Mouse (Mus musculus): ENCODE results near the gene Efnb3.
A peak's percentile ranks its signal among the peaks of the same experiment; 100 is the strongest.

The Efnb3 gene

GRCm38 (mm10) chr11:69591899-69592637 lies 32.1 kb upstream of the Efnb3 start:
- no peak for TF ChIP-seq GATA4 (IDR thresholded peaks at IDR 0.05; ENCODE audit: insufficient replicate concordance, low read length)

GRCm38 (mm10) chr11:69591424-69591823 lies 31.4 kb upstream of the Efnb3 start:
- no peak for TF ChIP-seq GATA4 (IDR thresholded peaks at IDR 0.05; ENCODE audit: insufficient replicate concordance, low read length)

DNA sequence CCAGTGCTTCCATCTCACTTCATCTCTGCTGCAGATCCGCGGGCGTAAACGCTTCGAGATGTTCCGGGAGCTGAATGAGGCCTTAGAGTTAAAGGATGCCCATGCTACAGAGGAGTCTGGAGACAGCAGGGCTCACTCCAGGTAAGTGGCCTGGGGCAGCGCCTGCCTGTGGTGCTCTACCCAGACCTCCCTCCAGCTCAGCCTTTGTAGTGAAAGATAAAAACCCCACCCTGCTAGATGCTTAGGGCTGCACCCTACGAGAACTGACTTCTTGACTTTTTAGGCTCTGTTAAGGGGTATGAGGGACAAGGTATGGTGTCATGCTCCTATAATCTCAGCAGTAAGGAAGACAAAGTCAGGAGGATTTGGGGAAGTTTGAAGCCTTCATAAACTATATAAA lies 30.6 kb upstream of the Efnb3 start:
- no peak for TF ChIP-seq GATA4 (IDR thresholded peaks at IDR 0.05; ENCODE audit: insufficient replicate concordance, low read length)

DNA sequence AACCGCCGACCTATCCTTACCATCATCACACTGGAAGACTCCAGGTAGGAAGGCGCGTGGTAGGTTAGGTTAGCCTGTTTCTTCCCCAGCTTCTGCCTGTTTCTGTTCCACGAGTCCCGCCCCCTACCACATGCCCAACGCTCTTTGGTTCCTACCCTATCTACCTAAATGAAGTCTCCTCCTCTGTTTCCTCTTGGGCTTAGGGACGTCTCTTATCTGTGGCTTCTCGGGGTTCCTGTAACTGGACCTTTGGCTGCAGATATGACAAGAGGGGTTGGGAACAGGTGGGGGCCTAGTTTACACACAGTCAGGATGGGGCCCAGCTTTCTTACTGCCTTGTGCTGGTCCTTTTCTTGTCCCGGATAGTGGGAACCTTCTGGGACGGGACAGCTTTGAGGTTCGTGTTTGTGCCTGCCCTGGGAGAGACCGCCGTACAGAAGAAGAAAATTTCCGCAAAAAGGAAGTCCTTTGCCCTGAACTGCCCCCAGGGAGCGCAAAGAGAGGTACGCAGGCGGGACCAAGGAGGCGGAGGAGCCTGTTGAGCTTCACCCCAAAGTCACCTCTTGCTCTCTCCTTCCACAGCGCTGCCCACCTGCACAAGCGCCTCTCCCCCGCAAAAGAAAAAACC lies 29.3 kb upstream of the Efnb3 start:
- no peak for TF ChIP-seq GATA4 (IDR thresholded peaks at IDR 0.05; ENCODE audit: insufficient replicate concordance, low read length)

- no peak for TF ChIP-seq GATA4 (IDR thresholded peaks at IDR 0.05; ENCODE audit: insufficient replicate concordance, low read length)
Observed at GRCm38 (mm10) chr11:69585718-69586325, 25.8 kb upstream of the Efnb3 start.

DNA sequence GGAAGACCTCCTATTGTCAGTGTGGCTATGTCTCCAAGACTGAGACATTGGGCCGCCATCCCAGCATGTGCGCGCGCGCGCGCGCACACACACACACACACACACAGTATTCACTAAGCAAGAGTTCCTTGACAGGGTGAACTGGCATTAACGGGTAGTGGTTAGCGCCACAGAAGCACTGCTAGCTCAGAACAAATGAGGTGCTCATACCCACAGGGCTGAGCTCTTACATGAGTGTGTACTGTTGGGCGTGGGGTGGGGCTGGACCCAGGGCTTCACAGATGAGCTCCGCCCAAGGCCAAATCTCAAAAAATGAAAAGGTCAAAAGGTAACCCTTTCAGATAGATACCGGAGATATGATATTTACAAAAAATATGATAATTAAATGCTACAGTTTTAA lies 24.9 kb upstream of the Efnb3 start:
- TF ChIP-seq GATA4 (IDR thresholded peaks at IDR 0.05; ENCODE audit: insufficient replicate concordance, low read length): no peak

- no peak for TF ChIP-seq GATA4 (IDR thresholded peaks at IDR 0.05; ENCODE audit: insufficient replicate concordance, low read length)
Observed at GRCm38 (mm10) chr11:69584008-69584407, 24.0 kb upstream of the Efnb3 start.

DNA sequence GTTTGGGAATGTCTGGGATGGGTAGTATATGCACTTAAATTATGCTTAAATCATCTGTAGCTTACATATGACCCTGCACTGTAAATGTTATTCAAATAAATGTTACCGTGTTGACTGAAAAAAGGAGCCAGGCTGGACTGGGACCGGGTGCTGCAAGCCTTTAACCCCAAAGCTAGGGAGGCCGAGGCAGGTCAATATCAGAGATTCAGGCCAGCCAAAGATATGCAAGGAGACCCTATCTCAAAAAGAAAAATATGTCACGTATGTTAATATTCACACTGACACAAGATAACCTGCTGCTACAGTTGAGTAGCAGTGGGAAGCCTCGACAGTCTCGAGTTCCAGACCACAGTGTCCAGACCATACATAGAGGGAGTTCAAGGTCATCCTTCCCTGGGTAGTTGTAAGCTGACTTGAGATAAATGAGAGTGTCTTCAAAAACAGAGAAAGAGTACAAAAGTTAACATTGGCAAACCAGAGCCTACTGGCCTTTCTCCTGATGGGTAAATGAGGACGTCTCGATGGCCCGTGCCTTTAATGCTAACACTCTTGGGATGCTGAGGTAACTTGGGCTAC lies 22.3 kb upstream of the Efnb3 start:
- no peak for TF ChIP-seq GATA4 (IDR thresholded peaks at IDR 0.05; ENCODE audit: insufficient replicate concordance, low read length)

DNA sequence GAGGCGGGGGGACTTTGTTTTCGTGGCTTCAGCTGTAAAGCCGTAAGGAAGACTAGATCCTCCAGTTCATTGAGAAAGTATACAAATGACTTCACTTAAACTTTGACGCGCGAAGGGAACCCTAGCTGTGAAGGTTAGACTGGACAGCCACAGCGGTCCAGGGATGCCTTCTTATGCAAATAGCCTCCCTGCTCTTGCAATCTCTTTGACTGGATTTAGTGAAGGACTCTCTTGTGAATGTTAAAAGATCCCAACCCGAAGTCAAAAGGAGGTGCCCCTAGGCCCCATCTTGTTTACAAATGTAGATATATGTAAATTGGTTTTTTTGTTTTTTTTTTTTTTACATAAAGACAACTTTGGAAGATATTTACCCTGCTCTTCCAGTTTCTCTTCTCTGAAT lies 21.8 kb upstream of the Efnb3 start:
- no peak for TF ChIP-seq GATA4 (IDR thresholded peaks at IDR 0.05; ENCODE audit: insufficient replicate concordance, low read length)

DNA sequence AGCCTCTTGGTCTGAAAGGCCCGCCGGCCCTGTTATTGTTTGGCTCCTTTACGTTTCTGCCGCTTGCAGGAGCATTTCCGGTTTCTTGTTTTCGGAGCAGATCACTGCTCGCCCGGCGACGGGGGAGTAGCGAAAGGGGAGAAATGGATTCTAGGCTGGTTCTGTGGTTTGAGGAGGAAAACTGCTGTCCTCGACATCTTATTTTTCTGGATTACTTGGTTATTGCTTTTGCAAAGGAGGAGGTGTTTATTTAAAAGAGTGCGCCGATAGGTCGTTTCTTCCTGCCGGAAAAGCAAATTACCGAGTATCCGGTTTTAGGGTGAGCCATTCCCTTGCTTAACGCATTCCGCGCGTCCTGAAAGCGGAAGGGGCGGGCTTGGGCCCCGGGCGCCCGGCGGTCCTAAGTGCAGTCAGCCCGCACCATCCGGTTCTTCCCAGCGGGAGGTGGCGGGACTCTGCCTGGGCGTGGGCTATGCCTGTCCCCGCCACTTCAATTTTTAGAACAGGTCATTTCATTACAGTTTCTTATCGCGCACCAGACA lies 21.2 kb upstream of the Efnb3 start:
- TF ChIP-seq GATA4 (IDR thresholded peaks at IDR 0.05; ENCODE audit: insufficient replicate concordance, low read length): peak; percentile 6; the same call in 1 of the 2 replicates

GRCm38 (mm10) chr11:69580572-69581146 lies 20.7 kb upstream of the Efnb3 start:
- TF ChIP-seq GATA4 (IDR thresholded peaks at IDR 0.05; ENCODE audit: insufficient replicate concordance, low read length): no peak

DNA sequence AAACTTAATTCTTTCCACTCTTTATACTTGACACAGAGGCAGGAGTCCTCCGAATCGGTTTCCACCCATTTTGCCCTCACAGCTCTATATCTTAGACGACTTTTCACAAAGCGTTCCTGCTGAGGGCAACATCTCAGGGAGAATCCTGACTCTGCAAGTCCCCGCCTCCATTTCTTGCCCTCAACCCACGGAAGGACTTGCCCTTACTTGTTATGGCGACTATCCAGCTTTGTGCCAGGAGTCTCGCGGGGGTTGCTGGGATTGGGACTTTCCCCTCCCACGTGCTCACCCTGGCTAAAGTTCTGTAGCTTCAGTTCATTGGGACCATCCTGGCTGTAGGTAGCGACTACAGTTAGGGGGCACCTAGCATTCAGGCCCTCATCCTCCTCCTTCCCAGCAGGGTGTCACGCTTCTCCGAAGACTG lies 20.1 kb upstream of the Efnb3 start, which contains the start of the genes Wrap53 and Trp53:
Wrap53 (minus strand) TSS at position 165 of the 424 bp plus-strand sequence.
Trp53 (plus strand) TSS at position 269 of the 424 bp plus-strand sequence.
- TF ChIP-seq GATA4 (IDR thresholded peaks at IDR 0.05; ENCODE audit: insufficient replicate concordance, low read length): no peak

DNA sequence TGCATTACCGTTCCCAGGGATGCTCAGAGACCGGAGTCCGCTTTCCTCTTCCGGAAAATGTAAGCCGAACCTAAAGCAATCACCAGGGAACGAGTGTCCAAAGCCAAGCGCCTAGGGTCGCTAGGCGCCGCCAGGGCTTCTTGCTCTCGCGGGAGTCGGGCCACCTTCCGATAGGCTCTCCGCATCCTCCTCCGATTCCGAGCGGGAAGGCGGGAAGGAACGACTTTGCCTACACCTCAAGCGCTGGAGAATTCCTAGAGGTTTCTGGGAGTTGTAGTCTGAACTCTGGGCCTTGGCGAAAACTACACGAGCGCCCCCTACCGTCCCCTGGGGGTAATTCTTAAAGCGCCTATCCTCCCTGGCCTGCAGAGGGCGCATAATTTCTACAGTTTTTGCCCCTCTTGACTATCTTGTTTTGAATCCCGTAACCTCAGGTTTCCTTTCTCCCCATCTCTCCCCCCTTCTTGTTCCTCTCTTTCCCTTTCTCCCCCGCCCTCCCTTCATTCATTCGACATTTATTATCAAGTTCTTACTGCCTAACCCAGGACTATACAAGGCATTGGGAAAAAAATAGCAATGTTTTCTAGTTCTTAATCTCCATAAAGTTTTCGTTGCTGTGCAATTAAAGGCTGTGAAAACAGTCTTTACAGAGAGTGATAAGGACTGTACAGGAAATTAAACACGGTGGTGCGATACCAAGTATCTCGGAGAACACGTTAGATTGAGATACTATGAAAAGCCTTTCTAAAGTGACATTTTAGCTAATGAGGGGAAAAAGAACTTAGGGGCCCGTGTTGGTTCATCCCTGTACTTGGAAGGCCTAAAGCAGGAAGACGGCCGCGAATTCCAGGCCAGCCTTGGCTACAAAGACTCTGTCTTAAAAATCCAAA lies 19.4 kb upstream of the Efnb3 start:
- TF ChIP-seq GATA4 (IDR thresholded peaks at IDR 0.05; ENCODE audit: insufficient replicate concordance, low read length): no peak

DNA sequence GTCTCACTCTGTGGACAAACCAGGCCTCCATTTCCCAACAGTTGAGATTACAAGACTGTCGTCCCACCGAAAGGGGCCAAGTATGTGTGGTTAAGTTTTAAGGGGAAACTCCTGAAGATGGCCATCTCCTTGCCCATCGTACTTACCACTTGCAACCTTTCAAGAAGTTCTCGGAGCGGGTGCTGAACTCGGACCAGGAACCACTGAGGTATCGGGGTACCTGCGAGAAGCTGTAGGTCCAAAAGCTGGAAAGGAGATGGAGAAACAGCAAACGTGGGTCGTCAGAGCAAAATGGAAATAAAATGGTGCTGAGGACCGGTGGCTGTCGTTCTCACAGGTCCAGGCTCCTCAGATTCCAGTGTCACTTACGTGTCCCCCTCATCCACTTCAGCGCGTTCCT lies 18.3 kb upstream of the Efnb3 start:
- no peak for TF ChIP-seq GATA4 (IDR thresholded peaks at IDR 0.05; ENCODE audit: insufficient replicate concordance, low read length)

All from liver, adult (tissue).